ENCODE assay signal across 24 mouse cellular contexts in genomic region chr14:96794806-96795205, GRCm38 (mm10).
DNase-seq lines count a peak whose midpoint lies in the region; ATAC-seq lines count a peak whose summit lies in the region.
"Had no signal": no experiment of that assay in that cellular context is flagged by ENCODE, and none has a peak within 500 bp of the region (broad histone marks: within the 10 kb centered on the region; RNA-seq: fewer than 3 reads in every experiment).

No protein-coding gene starts in this region.

- ATAC-seq in neural tube, embryonic 11.5 days (ENCODE audit: insufficient read depth, low FRiP score, low TSS enrichment): peak; percentile 16; the same call in 1 of the 2 replicates
- ATAC-seq in megakaryocyte, adult 5-6 weeks (ENCODE audit: poor library complexity, severe bottlenecking): peak; percentile 21; the same call in 1 of the 2 replicates
- ATAC-seq: CD4-positive, CD25-positive, alpha-beta regulatory T cell, adult 4 months; forebrain, embryonic 16.5 days had no signal

- no peak overlapping the region for H3K27ac ChIP-seq in heart, embryonic 10.5 days
- H3K27ac ChIP-seq in neural tube, embryonic 11.5 days (ENCODE audit: low read depth, low read length): no peak overlapping the region
- H3K27ac ChIP-seq: forebrain, embryonic 12.5 days; heart, adult 2 months; heart, embryonic 15.5 days; hindbrain, embryonic 10.5 days; hindbrain, embryonic 15.5 days had no signal

- H3K9ac ChIP-seq in neural tube, embryonic 11.5 days (ENCODE audit: low read length): no peak overlapping the region
- H3K9ac ChIP-seq: forebrain, embryonic 12.5 days; heart, embryonic 12.5 days; heart, embryonic 15.5 days; hindbrain, embryonic 15.5 days had no signal

- no peaks in the 10 kb centered on the region for H3K36me3 ChIP-seq in heart, embryonic 10.5 days
- no peaks in the 10 kb centered on the region for H3K36me3 ChIP-seq in neural tube, embryonic 11.5 days (ENCODE audit: control insufficient read depth, insufficient read depth, low read length)
- H3K36me3 ChIP-seq: forebrain, embryonic 12.5 days; heart, embryonic 12.5 days; heart, embryonic 15.5 days; hindbrain, embryonic 10.5 days; hindbrain, embryonic 15.5 days had no signal

- H3K4me1 ChIP-seq in heart, embryonic 10.5 days: no peaks in the 10 kb centered on the region
- H3K4me1 ChIP-seq in neural tube, embryonic 11.5 days (ENCODE audit: control insufficient read depth, insufficient read depth, low read length): no peaks in the 10 kb centered on the region
- H3K4me1 ChIP-seq: forebrain, embryonic 12.5 days; heart, embryonic 12.5 days; heart, embryonic 15.5 days; hindbrain, embryonic 10.5 days; hindbrain, embryonic 15.5 days had no signal

- H3K9me3 ChIP-seq in heart, embryonic 10.5 days: no peaks in the 10 kb centered on the region
- no peaks in the 10 kb centered on the region for H3K9me3 ChIP-seq in neural tube, embryonic 11.5 days (ENCODE audit: control insufficient read depth, low read length)
- H3K9me3 ChIP-seq: forebrain, embryonic 12.5 days; heart, embryonic 12.5 days; heart, embryonic 15.5 days; hindbrain, embryonic 10.5 days; hindbrain, embryonic 15.5 days had no signal

- no peak overlapping the region for H3K4me3 ChIP-seq in heart, embryonic 10.5 days
- no peak overlapping the region for H3K4me3 ChIP-seq in neural tube, embryonic 11.5 days (ENCODE audit: low read depth, low read length)
- H3K4me3 ChIP-seq: forebrain, embryonic 12.5 days; heart, adult 2 months; heart, embryonic 12.5 days; heart, embryonic 15.5 days; hindbrain, embryonic 10.5 days; hindbrain, embryonic 15.5 days had no signal

- H3K27me3 ChIP-seq in heart, embryonic 10.5 days (ENCODE audit: insufficient read depth, poor library complexity, severe bottlenecking): no peaks in the 10 kb centered on the region
- H3K27me3 ChIP-seq in neural tube, embryonic 11.5 days (ENCODE audit: control insufficient read depth, insufficient read depth, low read length): no peaks in the 10 kb centered on the region
- H3K27me3 ChIP-seq: forebrain, embryonic 12.5 days; heart, embryonic 12.5 days; heart, embryonic 15.5 days; hindbrain, embryonic 15.5 days had no signal

- no peak overlapping the region for H3K4me2 ChIP-seq in neural tube, embryonic 11.5 days (ENCODE audit: low read depth)
- H3K4me2 ChIP-seq: forebrain, embryonic 12.5 days; heart, embryonic 12.5 days; heart, embryonic 15.5 days; hindbrain, embryonic 15.5 days had no signal

- peak; percentile 66 for DNase-seq in heart, embryonic 10.5 days (ENCODE audit: low spot score)
- DNase-seq in heart, adult 8-10 months (ENCODE audit: low spot score): no peak
- DNase-seq in neural tube, embryonic 11.5 days (ENCODE audit: low spot score): no peak
- no peak for DNase-seq in neural tube, embryonic 10.5 days (ENCODE audit: extremely low spot score, low spot score)
- no peak for DNase-seq in right cerebral cortex, postnatal 14 days
- DNase-seq: adrenal gland, adult 2 months; adrenal gland, postnatal 14 days; cerebellum, adult 11 months; cerebellum, adult 2 months; cerebellum, adult 9-11 months; cerebellum, postnatal 25 days; gastrocnemius, postnatal 10 days; gastrocnemius, postnatal 36 days; heart, adult 2 months; heart, postnatal 10 days; heart, postnatal 36 days had no signal

- WGBS in heart, embryonic 10.5 days: 88% methylated on average over 1 of the region's 1 CpGs
- 94% methylated on average over 1 of the region's 1 CpGs for WGBS in neural tube, embryonic 11.5 days
